Mouse (Mus musculus): Measurements from ENCODE around the gene Arhgap18.

- TF ChIP-seq ZNF384 (IDR thresholded peaks at IDR 0.05; ENCODE audit: low read depth, low read length) (no peak), CHD2 (IDR thresholded peaks at IDR 0.05; ENCODE audit: low read depth, low read length) (no peak), MAFK (IDR thresholded peaks at IDR 0.05; ENCODE audit: insufficient read depth, low read depth, low read length) (no peak), HCFC1 (IDR thresholded peaks at IDR 0.05; ENCODE audit: borderline replicate concordance, insufficient read depth, low read length) (no peak)
Observed at GRCm38 (mm10) chr10:26797287-26797672, 44.1 kb downstream of the Arhgap18 start.

Measured in ES-E14 (cell line).